Mouse (Mus musculus): ENCODE data around the gene Ccdc86. TPM values are rescaled to one million over a fixed set of nuclear protein-coding genes. Genes with fewer than 3 reads are reported as not detected.

Gene Ccdc86
- polyA plus RNA-seq, 1 experiment = 31.3 TPM

DNA sequence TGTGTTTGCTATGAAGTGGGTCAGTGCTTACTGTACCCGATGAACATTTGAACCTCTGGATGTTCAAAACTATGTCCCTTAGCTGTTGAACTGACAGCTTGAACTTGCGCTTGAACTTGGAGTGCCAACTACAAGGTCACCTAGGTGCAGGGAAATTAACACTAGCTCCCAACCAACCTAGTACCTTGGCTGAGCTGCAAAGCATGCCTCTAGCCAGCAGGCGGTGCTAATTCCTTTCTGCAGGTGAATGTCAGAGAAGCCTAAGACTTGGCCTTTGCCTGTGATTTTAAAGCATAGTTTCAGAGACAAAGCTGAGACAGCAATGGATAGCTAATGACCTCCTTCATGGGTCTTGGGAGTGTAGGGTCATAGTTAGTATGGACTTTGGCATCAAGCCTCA, 41.2 kb downstream of the Ccdc86 start:
- H3K4me3 ChIP-seq (ENCODE audit: insufficient read depth, poor library complexity, severe bottlenecking) = no peak overlapping the region
- peaks cover 48% of the 10 kb centered on the region for H3K36me3 ChIP-seq (ENCODE audit: control insufficient read depth, insufficient read depth)
- no peaks in the 10 kb centered on the region for H3K27me3 ChIP-seq (ENCODE audit: control insufficient read depth, insufficient read depth, insufficient read length)
- H3K79me2 ChIP-seq (ENCODE audit: control insufficient read depth, insufficient read depth) = no peaks in the 10 kb centered on the region
- no peak for TF ChIP-seq CEBPB (IDR thresholded peaks at IDR 0.05; ENCODE audit: low read depth)
- TF ChIP-seq CTCF (IDR thresholded peaks at IDR 0.05; ENCODE audit: control insufficient read depth, insufficient read depth, insufficient read length) = peak; percentile 73
- no peaks in the 10 kb centered on the region for H3K79me3 ChIP-seq (ENCODE audit: low read depth)
- H3ac ChIP-seq (ENCODE audit: control insufficient read depth, insufficient read length, low read depth) = no peak overlapping the region

DNA sequence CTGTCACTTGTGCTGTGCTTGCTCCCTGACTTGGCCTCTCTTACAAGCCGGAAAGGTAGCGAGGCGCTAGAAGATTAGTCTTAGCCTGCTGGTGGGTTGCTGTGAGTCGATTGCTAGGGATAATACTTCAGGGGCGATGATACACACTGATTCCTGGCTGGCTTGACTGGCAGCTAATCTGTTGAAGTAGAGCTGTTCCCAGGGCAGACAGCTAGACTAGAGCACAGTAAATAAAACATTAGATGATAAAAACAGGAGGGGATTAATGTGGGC, 43.4 kb downstream of the Ccdc86 start:
- H3K4me3 ChIP-seq (ENCODE audit: insufficient read depth, poor library complexity, severe bottlenecking) = no peak overlapping the region
- TF ChIP-seq USF1 (IDR thresholded peaks at IDR 0.05; ENCODE audit: low read depth) (no peak), CTCF (IDR thresholded peaks at IDR 0.05; ENCODE audit: control insufficient read depth, insufficient read depth, insufficient read length) (no peak), MYOD1 (IDR thresholded peaks at IDR 0.05; ENCODE audit: control insufficient read depth, insufficient read length, low read depth) (no peak), MYOG (IDR thresholded peaks at IDR 0.05; ENCODE audit: control insufficient read depth, extremely low read depth, insufficient read length) (no peak), CEBPB (IDR thresholded peaks at IDR 0.05; ENCODE audit: low read depth) (no peak), MAX (IDR thresholded peaks at IDR 0.05) (no peak), FOSL1 (IDR thresholded peaks at IDR 0.05; ENCODE audit: insufficient read depth, low read length, poor library complexity, severe bottlenecking) (no peak)
- H3K36me3 ChIP-seq (ENCODE audit: control insufficient read depth, insufficient read depth) = peaks cover 70% of the 10 kb centered on the region
- H3K79me2 ChIP-seq (ENCODE audit: control insufficient read depth, insufficient read depth) = no peaks in the 10 kb centered on the region
- no peaks in the 10 kb centered on the region for H3K27me3 ChIP-seq (ENCODE audit: control insufficient read depth, insufficient read depth, insufficient read length)
- no peak overlapping the region for H3ac ChIP-seq (ENCODE audit: control insufficient read depth, insufficient read length, low read depth)
- peaks cover 2% of the 10 kb centered on the region for H3K79me3 ChIP-seq (ENCODE audit: low read depth)

DNA sequence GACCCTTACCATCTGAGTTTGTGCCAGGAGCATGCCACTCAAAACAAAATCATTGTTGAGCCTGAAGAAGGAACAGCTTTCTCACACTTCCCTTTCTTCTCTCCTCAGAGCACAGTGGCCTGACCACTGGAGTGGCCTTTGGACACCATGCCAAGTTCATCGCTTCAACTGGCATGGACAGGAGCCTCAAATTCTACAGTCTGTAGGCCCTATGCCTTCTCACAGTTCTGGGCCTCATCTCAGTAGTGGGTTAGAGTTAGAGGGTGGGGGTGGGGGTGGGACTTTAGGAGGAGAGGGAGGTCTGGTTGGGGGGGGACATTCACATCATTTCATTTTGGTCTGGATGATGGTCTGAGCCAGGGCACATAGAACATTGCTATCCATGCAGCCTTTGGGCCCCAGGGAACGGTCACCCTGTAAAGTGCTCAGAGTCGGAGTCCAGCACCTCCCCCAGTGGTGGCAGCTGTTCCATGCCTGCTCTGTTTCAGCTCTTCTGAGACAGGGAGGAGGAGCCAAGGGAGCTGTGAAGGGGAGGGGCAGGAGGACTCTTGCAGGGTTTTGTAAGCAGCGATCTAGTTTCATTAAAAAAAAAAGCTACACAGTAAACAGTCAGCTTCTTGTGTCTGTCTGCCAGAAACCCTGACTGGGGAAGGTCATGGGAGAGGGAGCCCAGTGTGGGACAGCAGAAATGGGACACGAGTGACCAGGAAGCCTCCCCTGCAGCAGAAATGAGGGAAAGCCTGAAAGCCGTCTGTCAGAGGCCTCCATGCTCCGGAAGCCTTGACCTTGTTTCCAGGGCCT, 43.9 kb downstream of the Ccdc86 start:
- peaks cover 2% of the 10 kb centered on the region for H3K79me3 ChIP-seq (ENCODE audit: low read depth)
- TF ChIP-seq MYOG (IDR thresholded peaks at IDR 0.05; ENCODE audit: control insufficient read depth, extremely low read depth, insufficient read length) = no peak
- TF ChIP-seq CEBPB (IDR thresholded peaks at IDR 0.05; ENCODE audit: low read depth) = no peak
- no peak for TF ChIP-seq CTCF (IDR thresholded peaks at IDR 0.05; ENCODE audit: control insufficient read depth, insufficient read depth, insufficient read length)
- no peak for TF ChIP-seq MYOD1 (IDR thresholded peaks at IDR 0.05; ENCODE audit: control insufficient read depth, insufficient read length, low read depth)
- TF ChIP-seq USF1 (IDR thresholded peaks at IDR 0.05; ENCODE audit: low read depth) = no peak
- peaks cover 76% of the 10 kb centered on the region for H3K36me3 ChIP-seq (ENCODE audit: control insufficient read depth, insufficient read depth)
- no peak overlapping the region for H3K4me3 ChIP-seq (ENCODE audit: insufficient read depth, poor library complexity, severe bottlenecking)
- H3K79me2 ChIP-seq (ENCODE audit: control insufficient read depth, insufficient read depth) = no peaks in the 10 kb centered on the region
- no peak overlapping the region for H3ac ChIP-seq (ENCODE audit: control insufficient read depth, insufficient read length, low read depth)
- H3K27me3 ChIP-seq (ENCODE audit: control insufficient read depth, insufficient read depth, insufficient read length) = no peaks in the 10 kb centered on the region

DNA sequence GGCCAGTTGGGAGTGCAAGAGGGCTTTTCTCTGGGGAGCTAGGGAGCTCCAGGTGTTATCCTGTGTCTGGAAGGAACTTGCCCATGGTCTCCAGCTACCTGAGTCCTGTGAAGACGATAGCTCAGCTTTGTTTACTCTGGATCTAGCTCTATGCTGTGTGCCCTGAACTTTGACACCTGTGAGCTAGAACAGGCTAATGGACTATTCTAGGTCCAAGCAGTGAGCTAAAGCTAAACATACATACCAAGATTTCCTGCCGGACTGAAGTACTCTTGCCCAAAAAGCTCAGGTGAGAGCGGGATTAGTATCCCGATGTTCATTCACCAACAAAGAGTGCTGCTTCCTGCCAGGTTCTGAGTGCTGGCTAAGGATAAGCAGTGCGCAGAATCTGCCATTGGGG, 44.6 kb downstream of the Ccdc86 start:
- no peak for TF ChIP-seq MAX (IDR thresholded peaks at IDR 0.05)
- no peak for TF ChIP-seq MYOG (IDR thresholded peaks at IDR 0.05; ENCODE audit: control insufficient read depth, extremely low read depth, insufficient read length)
- TF ChIP-seq FOSL1 (IDR thresholded peaks at IDR 0.05; ENCODE audit: insufficient read depth, low read length, poor library complexity, severe bottlenecking) = no peak
- no peak for TF ChIP-seq CEBPB (IDR thresholded peaks at IDR 0.05; ENCODE audit: low read depth)
- no peak for TF ChIP-seq USF1 (IDR thresholded peaks at IDR 0.05; ENCODE audit: low read depth)
- no peak for TF ChIP-seq CTCF (IDR thresholded peaks at IDR 0.05; ENCODE audit: control insufficient read depth, insufficient read depth, insufficient read length)
- no peak for TF ChIP-seq MYOD1 (IDR thresholded peaks at IDR 0.05; ENCODE audit: control insufficient read depth, insufficient read length, low read depth)
- Histone ChIP-seq H3K27me3 (ENCODE audit: control insufficient read depth, insufficient read depth, insufficient read length) (no peaks in the 10 kb centered on the region), H3K36me3 (ENCODE audit: control insufficient read depth, insufficient read depth) (peaks cover 82% of the 10 kb centered on the region), H3ac (ENCODE audit: control insufficient read depth, insufficient read length, low read depth) (no peak overlapping the region), H3K79me2 (ENCODE audit: control insufficient read depth, insufficient read depth) (peaks cover 3% of the 10 kb centered on the region), H3K4me3 (ENCODE audit: insufficient read depth, poor library complexity, severe bottlenecking) (no peak overlapping the region), H3K79me3 (ENCODE audit: low read depth) (peaks cover 2% of the 10 kb centered on the region)

DNA sequence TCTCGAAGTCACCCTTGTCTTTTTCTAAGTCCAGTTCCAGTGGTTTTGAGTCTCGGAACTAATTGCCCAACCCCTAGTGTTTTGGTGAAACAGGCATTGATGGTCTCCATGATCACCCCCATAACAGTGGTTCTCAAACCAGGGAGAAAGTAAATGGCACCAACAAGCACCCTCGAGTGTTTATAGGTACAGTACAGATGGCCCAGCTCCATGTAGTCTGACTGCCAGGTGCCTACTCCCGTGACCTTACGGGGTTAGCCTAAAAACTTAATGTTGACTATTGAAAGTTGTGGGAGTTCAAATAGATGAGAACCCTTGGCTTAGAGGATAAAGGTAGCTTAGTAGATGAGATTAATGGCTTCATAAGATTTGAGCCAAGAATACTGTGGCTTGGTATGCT, 48.0 kb downstream of the Ccdc86 start:
- H3K36me3 ChIP-seq (ENCODE audit: control insufficient read depth, insufficient read depth) = peaks cover 87% of the 10 kb centered on the region
- no peak overlapping the region for H3ac ChIP-seq (ENCODE audit: control insufficient read depth, insufficient read length, low read depth)
- peaks cover 29% of the 10 kb centered on the region for H3K79me3 ChIP-seq (ENCODE audit: low read depth)
- TF ChIP-seq CEBPB (IDR thresholded peaks at IDR 0.05; ENCODE audit: low read depth) = no peak
- TF ChIP-seq FOSL1 (IDR thresholded peaks at IDR 0.05; ENCODE audit: insufficient read depth, low read length, poor library complexity, severe bottlenecking) = no peak
- no peak for TF ChIP-seq CTCF (IDR thresholded peaks at IDR 0.05; ENCODE audit: control insufficient read depth, insufficient read depth, insufficient read length)
- no peak for TF ChIP-seq MYOD1 (IDR thresholded peaks at IDR 0.05; ENCODE audit: control insufficient read depth, insufficient read length, low read depth)
- TF ChIP-seq USF1 (IDR thresholded peaks at IDR 0.05; ENCODE audit: low read depth) = no peak
- no peak for TF ChIP-seq MYOG (IDR thresholded peaks at IDR 0.05; ENCODE audit: control insufficient read depth, extremely low read depth, insufficient read length)
- TF ChIP-seq MAX (IDR thresholded peaks at IDR 0.05) = no peak
- H3K79me2 ChIP-seq (ENCODE audit: control insufficient read depth, insufficient read depth) = peaks cover 37% of the 10 kb centered on the region
- no peaks in the 10 kb centered on the region for H3K27me3 ChIP-seq (ENCODE audit: control insufficient read depth, insufficient read depth, insufficient read length)
- H3K4me3 ChIP-seq (ENCODE audit: insufficient read depth, poor library complexity, severe bottlenecking) = no peak overlapping the region

DNA sequence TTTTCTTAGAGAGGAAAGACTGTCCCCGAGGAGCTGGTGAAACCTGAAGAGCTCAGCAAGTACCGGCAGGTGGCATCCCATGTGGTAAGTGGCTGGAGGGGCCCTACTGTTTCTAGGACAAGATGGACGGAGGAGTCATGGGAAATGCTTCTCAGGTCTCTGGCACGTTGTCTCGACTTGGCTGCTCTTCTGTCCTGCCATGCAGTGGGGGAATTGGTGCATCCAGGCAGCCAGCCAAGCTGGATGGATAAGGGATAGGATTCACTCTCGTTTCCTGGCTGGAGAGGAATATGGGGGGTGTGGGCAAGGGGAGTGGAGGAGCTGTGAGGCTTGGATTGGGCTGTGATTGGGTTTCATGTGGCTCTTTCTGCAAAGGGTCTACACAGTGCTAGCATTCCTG, 48.8 kb downstream of the Ccdc86 start:
- Histone ChIP-seq H3K79me3 (ENCODE audit: low read depth) (peaks cover 36% of the 10 kb centered on the region), H3ac (ENCODE audit: control insufficient read depth, insufficient read length, low read depth) (no peak overlapping the region), H3K4me3 (ENCODE audit: insufficient read depth, poor library complexity, severe bottlenecking) (no peak overlapping the region), H3K79me2 (ENCODE audit: control insufficient read depth, insufficient read depth) (peaks cover 45% of the 10 kb centered on the region), H3K27me3 (ENCODE audit: control insufficient read depth, insufficient read depth, insufficient read length) (no peaks in the 10 kb centered on the region), H3K36me3 (ENCODE audit: control insufficient read depth, insufficient read depth) (peaks cover 81% of the 10 kb centered on the region)
- TF ChIP-seq CTCF (IDR thresholded peaks at IDR 0.05; ENCODE audit: control insufficient read depth, insufficient read depth, insufficient read length) = no peak
- TF ChIP-seq FOSL1 (IDR thresholded peaks at IDR 0.05; ENCODE audit: insufficient read depth, low read length, poor library complexity, severe bottlenecking) = no peak
- TF ChIP-seq MYOG (IDR thresholded peaks at IDR 0.05; ENCODE audit: control insufficient read depth, extremely low read depth, insufficient read length) = no peak
- no peak for TF ChIP-seq MYOD1 (IDR thresholded peaks at IDR 0.05; ENCODE audit: control insufficient read depth, insufficient read length, low read depth)
- TF ChIP-seq USF1 (IDR thresholded peaks at IDR 0.05; ENCODE audit: low read depth) = no peak
- TF ChIP-seq CEBPB (IDR thresholded peaks at IDR 0.05; ENCODE audit: low read depth) = no peak
- TF ChIP-seq MAX (IDR thresholded peaks at IDR 0.05) = no peak

All from C2C12 (cell line).